Mouse (Mus musculus) embryonic fibroblast, embryonic 13.5 days (primary cell): Measurements from ENCODE around the gene Gins2.

ENCODE experiments used
- CTCF ChIP-seq: IDR thresholded peaks from 2 replicates; pipeline ENCODE4 v1.5.1; 2011; ENCODE audit warnings: mild to moderate bottlenecking, control low read depth, low read length, moderate library complexity, borderline replicate concordance; ENCODE audit not compliant: insufficient read depth
- POLR2A ChIP-seq: IDR thresholded peaks from 2 replicates; pipeline ENCODE4 v1.6.1; 2011; ENCODE audit warnings: low read depth, mild to moderate bottlenecking, control low read depth, low read length, moderate library complexity

DNA sequence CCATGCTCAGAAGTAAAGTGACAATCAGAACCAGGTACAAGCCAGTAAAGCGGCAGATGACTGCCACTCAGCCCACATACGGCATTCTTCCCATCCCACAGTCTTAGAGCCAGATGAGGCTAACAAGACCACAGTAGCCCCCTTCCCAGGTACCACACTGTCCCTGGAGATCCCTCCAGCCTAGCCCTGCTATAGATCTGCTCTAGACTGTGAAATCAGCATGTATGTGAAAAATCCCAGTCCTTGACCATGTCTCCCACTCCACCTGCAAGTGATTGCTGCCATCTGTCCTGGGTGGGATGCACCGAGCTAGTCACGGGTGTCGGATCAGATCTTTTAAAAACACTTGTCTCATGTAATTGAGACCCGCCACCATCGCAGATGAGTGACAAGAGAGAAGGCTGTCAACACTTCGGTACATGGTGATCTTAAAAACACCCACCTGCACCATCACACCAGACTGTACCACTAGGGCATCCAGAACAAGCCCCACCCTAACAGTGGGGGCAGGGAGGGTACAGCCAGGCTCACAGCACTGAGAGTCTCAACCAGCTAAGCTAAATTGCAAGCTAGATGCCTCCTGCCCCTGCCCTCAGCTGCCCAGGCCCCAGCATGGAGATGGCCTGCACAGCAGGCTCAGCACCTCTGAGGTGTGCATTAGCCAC is 8.6 kb downstream of the Gins2 start:
- TF ChIP-seq POLR2A (no peak), CTCF (no peak)
